Mouse (Mus musculus): ENCODE results near the gene Vars.
"Not testable (repeated sequence)": the region's sequence is repeated elsewhere in the genome, so short reads cannot be mapped to it uniquely, and the experiment has no call there.

GRCm38 (mm10) chr17:35033703-35034102, 32.9 kb downstream of the Vars start:
- TF ChIP-seq CTCF, EP300 (IDR thresholded peaks at IDR 0.05): not testable (repeated sequence)

Data from lung, postnatal 0 days (tissue).